Mouse (Mus musculus) retina, postnatal 7 days (tissue): Measurements from ENCODE around the gene Clec1a.
A peak's percentile ranks its signal among the peaks of the same experiment; 100 is the strongest.

ENCODE experiments used
- DNase-seq: peaks from one replicate; pipeline ENCODE4 v3.0.0-alpha.2; 2012; ENCODE audit warnings: low read depth, low spot score

Clec1a gene

GRCm38 (mm10) chr6:129405999-129406398 is 45.8 kb downstream of the Clec1a start:
- DNase-seq: no peak

GRCm38 (mm10) chr6:129403391-129403790 is 48.4 kb downstream of the Clec1a start:
- no peak for DNase-seq

DNA sequence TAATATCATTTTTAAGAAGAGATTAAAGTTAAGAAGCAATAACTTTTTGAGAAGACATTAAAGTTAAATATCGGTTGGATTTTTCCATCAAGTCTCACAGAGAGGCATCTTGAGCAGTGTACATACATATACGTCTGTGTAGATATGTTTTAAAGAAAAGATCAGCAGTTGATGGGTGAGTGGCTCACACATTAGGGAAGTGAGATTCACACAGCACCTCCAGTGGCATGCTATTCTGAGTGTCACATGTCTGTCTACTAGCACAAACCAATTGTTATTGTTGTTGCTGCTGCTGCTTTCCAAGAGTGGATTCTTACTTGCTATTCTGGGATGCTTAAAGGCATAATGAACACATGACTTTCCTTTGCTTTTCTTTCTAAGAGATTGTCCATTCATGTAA is 49.4 kb downstream of the Clec1a start:
- no peak for DNase-seq

DNA sequence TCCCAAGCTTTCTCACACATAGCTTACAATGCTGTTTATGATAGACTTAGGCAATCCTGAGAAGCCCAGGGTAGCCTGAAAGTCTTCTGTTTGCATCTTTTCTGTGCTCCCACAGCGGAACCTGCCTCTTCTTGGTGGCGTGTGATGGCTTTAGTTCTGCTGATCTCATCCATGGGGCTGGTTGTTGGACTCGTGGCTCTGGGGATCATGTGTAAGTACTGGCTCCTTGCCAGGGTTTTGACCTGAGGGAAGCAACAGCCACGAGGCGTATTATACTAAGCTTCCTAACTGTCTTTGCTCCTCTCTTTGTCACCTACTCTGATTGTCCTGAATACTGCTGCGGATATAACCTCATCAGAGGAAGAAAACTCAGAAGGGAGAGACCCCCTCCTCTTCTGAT is 51.9 kb downstream of the Clec1a start:
- peak; percentile 9 for DNase-seq

- no peak for DNase-seq
Measured at GRCm38 (mm10) chr6:129396997-129397396, 54.8 kb downstream of the Clec1a start, which contains the start of gene Clec1b. Clec1b (plus strand) TSS chr6:129397297.

- no peak for DNase-seq
Measured at GRCm38 (mm10) chr6:129393732-129394131, 58.1 kb downstream of the Clec1a start.

DNA sequence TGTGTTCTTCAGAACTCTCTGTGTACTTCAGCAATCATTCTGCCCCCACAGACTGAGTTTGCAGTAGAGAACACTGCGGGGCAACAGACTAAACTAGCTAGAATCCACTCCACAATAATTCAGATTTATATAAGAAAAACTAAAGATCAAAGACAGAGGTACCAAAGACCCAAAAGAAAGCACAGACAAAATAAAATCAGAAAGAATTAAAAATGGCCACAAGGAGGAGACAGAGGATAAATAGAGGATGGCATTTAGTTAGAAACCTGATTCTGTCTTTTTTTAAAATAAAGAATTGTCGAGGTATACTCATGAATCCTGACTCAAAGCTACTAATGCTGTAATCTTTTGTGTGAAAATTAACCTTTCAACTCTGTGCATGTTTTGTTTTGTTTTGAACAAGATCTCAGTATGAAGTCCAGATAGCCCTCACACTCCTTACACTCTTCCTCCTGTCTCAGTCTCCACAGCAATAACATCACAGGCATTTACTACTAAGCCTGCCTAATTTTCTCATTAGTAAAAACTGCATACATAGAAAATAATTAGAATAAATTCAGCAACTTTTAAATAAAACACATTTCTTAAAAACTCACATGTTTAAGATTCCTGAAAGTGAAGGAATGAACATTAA is 58.6 kb downstream of the Clec1a start:
- peak; percentile 2 for DNase-seq

DNA sequence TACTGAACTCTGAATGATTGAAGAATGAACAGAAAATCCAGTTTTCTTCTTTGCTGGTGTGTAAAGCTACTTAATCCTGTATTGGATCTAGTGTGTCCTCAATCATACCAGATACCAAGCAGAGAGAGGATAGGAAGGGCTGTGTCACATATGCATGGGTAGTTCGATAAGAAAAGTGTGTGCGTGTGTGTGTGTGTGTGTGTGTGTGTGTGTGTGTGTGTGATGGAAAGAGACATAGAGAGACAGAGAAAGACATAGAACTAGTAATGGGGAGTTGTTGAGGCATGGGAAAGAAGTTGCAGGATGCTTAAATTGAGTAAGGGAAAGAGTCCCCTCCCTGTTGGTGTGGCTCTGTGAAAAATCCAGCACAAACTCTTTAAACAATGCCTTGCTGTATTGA is 66.0 kb downstream of the Clec1a start, which contains the start of gene Clec12b:
TSS of gene Clec12b (minus strand) at position 101 of the 400 bp plus-strand sequence.
- no peak for DNase-seq

GRCm38 (mm10) chr6:129385000-129385399 is 66.8 kb downstream of the Clec1a start:
- no peak for DNase-seq

DNA sequence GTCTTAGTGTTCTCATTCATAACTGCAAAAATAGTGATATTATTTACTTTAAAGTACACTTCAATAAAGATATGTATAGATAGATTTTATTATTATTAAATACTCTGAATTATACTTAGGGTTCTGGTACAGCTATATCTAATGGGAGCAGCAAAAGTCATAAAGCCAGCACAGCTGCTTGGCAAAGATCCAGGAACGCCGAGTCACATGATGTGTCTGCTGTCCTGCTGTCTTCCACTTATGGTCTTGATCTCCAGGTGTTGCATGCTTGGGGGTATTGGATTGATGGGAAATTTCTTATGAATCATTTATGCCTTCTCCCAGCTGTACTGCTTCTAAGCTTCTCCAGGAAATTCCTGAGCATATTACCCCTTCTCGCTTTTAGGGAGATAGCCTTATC is 68.3 kb downstream of the Clec1a start:
- no peak for DNase-seq

GRCm38 (mm10) chr6:129381736-129382135 is 70.1 kb downstream of the Clec1a start:
- no peak for DNase-seq

- DNase-seq: no peak
Measured at GRCm38 (mm10) chr6:129380454-129380853, 71.3 kb downstream of the Clec1a start.

DNA sequence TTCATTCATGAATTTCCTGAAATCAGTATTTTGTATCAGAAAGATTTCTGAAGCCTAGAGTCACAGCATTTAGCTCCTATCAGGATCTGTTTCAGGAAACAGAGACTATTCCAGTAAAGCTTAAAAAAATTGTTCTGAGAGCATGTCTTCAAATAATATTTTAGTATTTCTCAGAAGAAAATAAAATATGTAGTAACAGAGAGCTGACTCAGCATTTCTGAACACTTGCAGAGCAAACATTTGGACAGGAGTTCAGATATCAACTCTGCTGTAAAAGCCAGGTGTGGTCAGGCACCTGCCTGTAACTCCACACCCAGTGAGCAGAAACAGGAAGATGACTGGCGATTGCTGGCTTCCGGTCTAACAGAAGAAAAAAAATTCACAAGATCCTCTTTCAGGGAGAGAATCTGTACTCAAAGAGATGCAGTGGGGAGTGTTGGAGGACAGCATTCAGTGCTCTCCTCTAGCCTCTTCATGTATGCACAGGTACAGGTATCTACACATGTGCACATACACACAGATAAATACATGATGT is 76.8 kb downstream of the Clec1a start:
- no peak for DNase-seq
